Mouse (Mus musculus) cortical plate, adult 2 months (tissue): Measurements from ENCODE around the gene Arhgef17.

Source experiments
- CTCF ChIP-seq: fragments of 200-500 bp; IDR thresholded peaks from 2 replicates; pipeline ENCODE4 v1.5.1; 2011; ENCODE audit warnings: mild to moderate bottlenecking, control low read depth, low read length; ENCODE audit not compliant: insufficient read depth; ENCODE audit errors: extremely low read depth
- POLR2A ChIP-seq: fragments of 200-500 bp; IDR thresholded peaks from 2 replicates; pipeline ENCODE4 v1.6.1; 2011; ENCODE audit warnings: mild to moderate bottlenecking, low read length, control low read depth; ENCODE audit not compliant: insufficient read depth; ENCODE audit errors: extremely low read depth

DNA sequence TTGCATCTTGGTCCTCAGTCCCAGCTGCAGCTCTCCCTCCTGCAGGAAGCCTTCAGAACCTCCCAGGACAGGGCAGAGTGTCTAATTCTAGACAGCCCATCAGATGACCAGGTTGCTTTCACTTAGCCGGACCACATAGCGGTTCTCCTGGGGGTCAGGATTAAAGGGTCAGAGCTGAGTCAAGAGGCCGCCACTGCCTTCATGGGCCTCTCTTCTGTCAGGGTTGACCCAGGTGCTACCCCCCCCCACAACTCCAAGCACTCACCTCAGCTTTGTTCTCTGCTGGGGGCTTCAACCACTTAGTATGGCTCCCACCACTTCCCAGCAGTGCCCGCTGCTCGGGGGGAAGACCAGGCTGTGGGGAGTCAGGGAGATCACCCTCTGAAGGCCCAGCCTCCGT is 84.8 kb downstream of the Arhgef17 start:
- TF ChIP-seq POLR2A (no peak), CTCF (no peak)
